Mouse (Mus musculus): ENCODE measurements around the gene Gm8165.
"Not testable (repeated sequence)": the region's sequence is repeated elsewhere in the genome, so short reads cannot be mapped to it uniquely, and the experiment has no call there.

GRCm38 (mm10) chr14:43677099-43677498 lies at the start of gene Gm8165:
- TF ChIP-seq POLR2A (IDR thresholded peaks at IDR 0.05; ENCODE audit: extremely low read depth, insufficient read depth, low read length); CTCF (IDR thresholded peaks at IDR 0.05; ENCODE audit: low read depth, low read length): not testable (repeated sequence)
